Mouse (Mus musculus): ENCODE results near the gene Pla2g4a.
A peak's percentile ranks its signal among the peaks of the same experiment; 100 is the strongest.

The Pla2g4a gene

DNA sequence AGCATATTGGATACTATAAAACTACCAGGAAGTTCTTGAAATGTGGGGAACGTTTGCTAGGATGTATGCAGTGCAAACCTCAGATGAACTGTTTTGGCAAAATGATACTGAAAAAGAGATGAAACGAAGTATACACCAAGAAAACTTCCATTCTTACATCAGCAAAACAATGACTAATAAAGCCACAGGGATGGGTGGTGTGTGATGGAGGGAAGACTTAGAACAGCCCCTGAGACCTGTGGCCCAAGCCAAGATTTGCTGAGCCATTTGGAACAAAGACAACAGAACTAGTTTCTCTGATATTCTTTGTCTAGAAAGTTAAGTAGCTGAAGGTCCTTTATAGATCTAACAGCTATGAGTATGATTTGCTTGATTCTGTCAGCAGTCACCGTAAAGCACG, 105.5 kb downstream of the Pla2g4a start:
- no peak for DNase-seq (ENCODE audit: low spot score)

DNA sequence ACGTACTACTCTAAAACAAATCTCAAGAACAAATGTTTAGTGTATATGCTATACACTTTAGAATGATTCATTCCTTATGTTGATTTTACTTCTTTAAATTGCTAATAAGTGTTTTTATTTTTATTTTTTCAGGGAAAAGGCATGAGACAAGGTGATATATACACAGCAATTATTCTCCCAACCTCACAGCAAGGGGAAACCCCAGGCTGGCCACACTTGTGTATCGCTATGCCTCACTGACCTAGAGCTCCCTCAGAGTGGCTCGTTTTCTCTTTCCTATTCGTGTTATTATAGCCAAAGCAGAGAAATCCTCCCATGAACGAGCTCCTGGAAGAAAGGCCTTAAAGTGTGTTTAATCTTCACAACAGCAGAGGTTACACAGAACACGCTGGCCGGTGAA, 106.2 kb downstream of the Pla2g4a start:
- no peak for DNase-seq (ENCODE audit: low spot score)

DNA sequence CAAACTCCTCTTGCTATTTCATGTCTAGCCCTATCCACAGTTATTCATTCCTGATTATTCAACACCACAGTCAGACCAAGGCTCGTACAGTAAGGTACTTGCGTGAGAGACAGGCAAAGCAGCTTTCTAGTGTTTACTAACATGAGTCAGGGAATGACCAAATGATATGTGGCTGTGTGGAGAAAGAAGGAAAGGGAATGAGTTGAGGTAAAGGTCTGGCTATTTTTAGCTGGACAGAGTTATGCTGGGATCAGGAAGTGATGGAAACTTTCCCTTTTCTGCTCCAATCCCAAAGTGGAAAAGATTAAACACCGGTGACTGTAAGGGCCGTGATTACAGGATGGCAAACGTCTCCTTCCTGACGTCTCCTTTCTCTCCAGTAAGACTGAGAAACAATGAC, 114.4 kb downstream of the Pla2g4a start:
- no peak for DNase-seq (ENCODE audit: low spot score)

DNA sequence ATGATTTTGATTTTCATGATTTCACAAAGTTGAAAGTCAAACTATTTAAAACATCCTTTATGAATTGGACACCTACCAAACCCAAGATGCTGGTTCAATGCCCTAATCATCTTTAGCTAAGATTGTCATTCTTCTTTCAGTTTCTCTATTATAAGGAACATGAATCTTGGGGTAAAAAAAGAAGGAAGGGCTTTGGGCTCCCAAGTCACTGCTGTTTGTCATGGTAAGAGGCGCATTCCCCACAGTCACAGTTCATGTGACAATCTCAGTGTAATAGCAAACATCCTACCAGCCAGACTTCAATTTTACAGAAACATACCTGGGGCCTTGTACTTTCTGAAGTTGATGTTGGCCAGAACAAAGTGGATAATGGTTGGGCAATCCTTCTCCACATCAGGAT, 119.2 kb downstream of the Pla2g4a start:
- DNase-seq (ENCODE audit: low spot score), result no peak

DNA sequence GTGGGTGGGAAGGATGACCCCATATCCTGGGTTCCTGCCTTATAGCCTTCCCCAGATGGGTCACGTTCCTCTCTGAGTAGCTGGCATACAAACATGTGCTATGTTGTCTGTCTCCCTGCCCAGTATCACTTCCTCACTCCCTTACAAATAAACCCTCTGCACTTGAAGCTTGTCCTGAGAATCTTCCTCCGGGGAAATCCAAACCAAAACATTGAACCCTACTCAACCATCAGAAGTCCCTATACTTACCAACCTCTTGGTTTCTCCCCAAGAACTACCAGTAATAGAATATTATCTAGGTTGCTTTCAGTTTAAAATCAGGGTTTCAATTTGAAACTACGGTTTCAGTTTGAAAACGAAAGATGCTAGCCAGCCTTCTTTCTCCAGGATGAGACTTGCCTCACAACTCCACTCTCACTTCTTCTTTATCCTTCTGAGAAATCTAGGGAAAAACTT, 120.1 kb downstream of the Pla2g4a start:
- DNase-seq (ENCODE audit: low spot score), result no peak

DNA sequence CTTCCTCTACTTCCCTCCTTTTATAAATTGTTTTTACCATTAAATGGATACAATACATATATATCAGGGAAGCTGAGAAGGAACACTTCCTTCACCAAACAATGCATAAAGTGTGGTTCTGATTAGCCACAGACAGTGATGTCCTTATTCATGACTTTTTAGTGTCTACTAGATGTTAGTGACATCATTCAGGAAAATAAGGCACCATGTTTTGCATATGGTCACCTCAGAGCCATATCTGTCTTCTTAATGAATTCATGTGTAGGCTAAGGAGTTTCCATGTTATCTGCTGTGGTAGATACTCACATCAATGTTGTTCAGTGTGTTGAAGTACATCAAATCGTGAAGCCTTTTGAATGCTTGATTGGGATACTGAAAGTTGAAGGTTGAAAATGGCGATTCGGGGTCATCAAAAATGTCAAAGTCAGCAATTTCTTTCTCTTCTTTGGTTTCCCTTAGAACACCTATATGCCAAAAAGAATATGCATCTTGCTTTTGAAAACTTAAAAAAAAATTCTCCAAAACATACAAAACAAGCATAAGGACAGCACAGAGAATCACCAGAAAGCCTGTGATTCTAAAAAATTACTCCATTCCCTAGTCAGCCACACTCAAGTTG, 120.7 kb downstream of the Pla2g4a start:
- no peak for DNase-seq (ENCODE audit: low spot score)

DNA sequence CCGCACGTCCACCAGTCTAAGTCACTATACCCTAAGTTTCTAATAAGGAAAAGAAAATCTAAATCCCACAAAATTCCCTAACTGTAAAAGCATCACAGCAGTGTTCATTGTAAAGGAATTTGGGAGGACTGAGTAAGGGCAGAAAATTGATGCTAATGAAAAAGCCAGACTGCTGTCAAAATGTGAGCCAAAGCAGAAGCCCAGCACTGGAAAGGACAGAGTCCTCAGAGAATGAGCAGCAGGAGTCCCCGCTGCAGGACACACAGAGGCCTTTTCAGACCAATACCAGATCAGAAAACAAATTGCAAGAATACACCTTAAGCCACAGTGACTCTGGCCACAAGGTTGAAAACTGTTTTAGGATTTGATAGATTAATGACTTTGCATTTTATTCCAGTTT, 124.6 kb downstream of the Pla2g4a start:
- DNase-seq (ENCODE audit: low spot score), result no peak

DNA sequence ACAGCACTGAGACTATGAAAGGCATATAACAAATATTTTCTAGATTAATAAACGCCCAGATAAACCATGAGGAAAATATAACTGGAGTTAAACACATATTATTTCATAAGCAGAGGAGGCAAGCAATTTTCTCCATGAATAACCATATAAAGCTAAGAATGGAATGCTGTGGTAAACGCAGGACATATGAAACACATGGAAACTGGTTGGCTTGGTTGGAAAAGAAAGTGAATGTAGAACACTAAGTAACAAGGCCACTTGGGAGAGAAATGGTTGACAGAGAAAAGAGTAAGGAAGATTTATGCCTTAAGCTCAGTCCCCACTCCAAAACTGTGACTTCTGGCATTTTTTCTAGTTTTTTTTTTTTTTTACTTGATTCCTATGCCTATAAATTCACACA, 127.2 kb downstream of the Pla2g4a start:
- no peak for DNase-seq (ENCODE audit: low spot score)

DNA sequence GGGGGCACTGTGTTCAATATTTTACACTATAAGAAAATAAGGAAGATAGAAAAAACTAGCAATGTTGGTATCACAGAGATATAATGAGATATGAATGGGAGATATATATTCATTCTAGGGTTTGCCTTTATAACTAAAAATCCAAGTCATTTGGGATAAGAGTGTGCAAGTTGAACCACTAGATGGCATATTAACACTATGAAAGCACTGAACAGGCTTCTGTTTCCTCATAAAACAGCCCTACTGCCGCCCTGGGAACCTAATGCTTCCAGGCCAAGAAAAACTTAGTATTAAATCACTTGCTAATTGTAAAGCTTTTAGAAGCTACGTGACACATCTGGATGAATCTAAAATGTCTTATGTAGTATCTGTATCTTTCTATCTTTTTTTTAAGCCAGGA, 128.1 kb downstream of the Pla2g4a start:
- peak; percentile 73 for DNase-seq (ENCODE audit: low spot score)

DNA sequence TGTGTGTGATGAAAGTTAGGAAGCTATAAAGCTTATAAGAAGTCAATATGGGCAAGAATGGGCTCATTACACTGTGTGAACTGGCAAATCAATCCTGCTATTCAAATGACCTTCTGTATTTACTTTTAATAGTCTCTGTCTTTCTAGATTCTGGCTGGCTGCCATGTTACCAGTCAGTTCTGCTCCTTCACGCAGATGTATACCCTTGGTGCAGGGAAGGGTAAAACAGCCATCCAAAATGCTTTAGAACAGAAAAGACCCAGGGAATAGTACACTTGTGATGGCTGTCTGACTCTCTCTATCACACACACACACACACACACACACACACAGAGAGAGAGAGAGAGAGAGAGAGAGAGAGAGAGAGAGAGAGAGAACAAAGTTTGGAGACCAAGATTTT, 128.6 kb downstream of the Pla2g4a start:
- DNase-seq (ENCODE audit: low spot score), result no peak

DNA sequence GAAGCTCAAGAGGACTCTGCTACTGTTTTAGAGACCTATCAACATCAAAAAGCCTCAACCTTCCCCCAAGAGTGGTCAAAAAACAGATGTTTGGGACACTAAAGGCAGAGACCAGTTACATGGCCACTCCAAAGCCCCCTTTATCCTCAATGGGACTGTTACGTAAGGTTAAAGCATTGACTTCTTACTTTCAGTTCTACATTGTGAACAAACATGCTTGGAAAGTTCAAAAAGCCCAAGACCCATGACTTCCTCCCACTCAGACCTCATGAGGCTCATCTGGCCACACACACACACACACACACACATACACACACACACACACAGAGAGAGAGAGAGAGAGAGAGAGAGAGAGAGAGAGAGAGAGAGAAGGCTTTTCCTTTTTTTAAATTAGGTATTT, 130.0 kb downstream of the Pla2g4a start:
- DNase-seq (ENCODE audit: low spot score), result no peak

DNA sequence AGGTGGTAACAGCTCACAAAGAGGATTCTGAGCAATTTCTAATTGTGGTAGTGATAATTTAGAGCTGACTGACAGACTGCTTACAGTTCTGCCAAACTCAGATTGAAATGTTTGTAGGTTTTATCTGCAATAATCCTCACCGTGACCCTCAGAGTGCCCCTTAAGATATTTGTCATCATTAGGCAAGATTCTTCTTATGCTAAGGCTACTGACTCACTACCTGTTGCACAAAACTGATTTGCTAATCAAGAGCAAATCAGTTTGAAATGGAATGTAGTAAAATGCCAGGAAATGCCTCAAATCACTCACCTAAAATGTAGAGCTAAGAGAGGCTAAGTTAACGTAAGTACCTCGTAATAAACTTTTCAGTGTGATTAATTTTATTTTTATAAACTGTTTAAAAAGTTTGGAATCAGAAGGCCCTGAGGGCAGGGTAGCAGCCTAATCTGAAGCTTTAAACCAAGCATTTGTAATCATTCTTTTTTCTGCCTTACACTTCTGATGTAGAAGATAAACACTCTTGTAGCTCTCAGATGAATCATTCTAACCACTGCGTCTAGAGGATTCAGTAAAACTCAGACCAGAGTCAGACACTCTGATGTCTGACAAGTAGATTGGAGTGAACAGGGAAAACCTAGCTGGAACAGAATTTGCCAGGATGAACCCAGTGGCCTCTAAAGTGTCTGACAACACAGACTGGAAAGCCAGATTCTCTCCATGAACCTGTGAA, 147.3 kb downstream of the Pla2g4a start:
- DNase-seq (ENCODE audit: low spot score), result no peak

DNA sequence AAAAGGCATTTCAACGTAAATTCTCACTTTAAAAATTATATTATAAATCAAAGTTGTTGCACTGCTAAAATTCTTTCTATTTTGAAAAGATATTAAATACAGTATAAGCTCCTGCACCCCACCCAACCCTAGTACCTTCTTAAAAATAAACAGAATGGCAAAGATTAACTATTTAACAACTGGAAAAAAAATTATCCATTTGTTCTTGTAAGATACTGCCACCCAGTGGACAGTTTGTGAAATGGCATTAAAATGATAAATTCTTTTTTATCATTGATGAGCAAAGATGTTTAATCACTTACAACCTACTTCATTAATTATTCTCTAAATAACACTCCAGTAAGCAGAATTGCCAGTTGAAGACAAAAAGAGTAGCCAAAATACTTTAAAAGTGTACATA, 151.6 kb downstream of the Pla2g4a start:
- peak; percentile 19 for DNase-seq (ENCODE audit: low spot score)
